18 mouse cellular contexts compared by ENCODE assay signal in genomic region chr17:35192924-35193323, GRCm38 (mm10). TPM values are rescaled to one million over a fixed set of nuclear protein-coding genes. Genes with fewer than 3 reads are reported as not detected.
A peak's percentile ranks its signal among the peaks of the same experiment; 100 is the strongest.
DNase-seq lines count a peak whose midpoint lies in the region; ATAC-seq and TF ChIP-seq lines count a peak whose summit lies in the region.
"Had no signal": no experiment of that assay in that cellular context is flagged by ENCODE, and none has a peak within 500 bp of the region (broad histone marks: within the 10 kb centered on the region; RNA-seq: fewer than 3 reads in every experiment).

No protein-coding gene starts in this region.

- H3K9ac ChIP-seq in liver, postnatal 0 days (replicated peaks) = no peak overlapping the region
- H3K9ac ChIP-seq in forebrain, embryonic 14.5 days (ENCODE audit: low read length) = no peak overlapping the region
- H3K9ac ChIP-seq: stomach, embryonic 15.5 days had no signal

- peak overlapping the region; percentile 75 for H3K27ac ChIP-seq in liver, postnatal 0 days (ENCODE audit: low read depth)
- H3K27ac ChIP-seq in forebrain, embryonic 14.5 days (ENCODE audit: low read depth, low read length) = no peak overlapping the region
- H3K27ac ChIP-seq: hindbrain, embryonic 10.5 days; stomach, embryonic 15.5 days had no signal

- peaks cover 20% of the 10 kb centered on the region for H3K4me1 ChIP-seq in liver, postnatal 0 days (ENCODE audit: insufficient read depth)
- H3K4me1 ChIP-seq in forebrain, embryonic 14.5 days (ENCODE audit: control insufficient read depth, insufficient read depth, low read length) = peaks cover 10% of the 10 kb centered on the region

- H3K4me3 ChIP-seq in liver, postnatal 0 days (ENCODE audit: low read depth, low read length) = no peak overlapping the region
- no peak overlapping the region for H3K4me3 ChIP-seq in forebrain, embryonic 14.5 days (ENCODE audit: low read depth, low read length)
- H3K4me3 ChIP-seq: hindbrain, embryonic 10.5 days; stomach, embryonic 15.5 days had no signal

- DNase-seq in adrenal gland, adult 8-10 months = peak; percentile 48
- no peak for DNase-seq in adrenal gland, postnatal 4 days (ENCODE audit: low spot score in 2 of 2)
- DNase-seq in thymus, postnatal 14 days = peak; percentile 18
- DNase-seq in thymus, postnatal 10 days (ENCODE audit: low spot score in 2 of 2) = no peak
- no peak for DNase-seq in liver, postnatal 0 days
- no peak for DNase-seq in heart, adult 11 months
- no peak for DNase-seq in forebrain, embryonic 14.5 days (ENCODE audit: low spot score)
- DNase-seq in kidney, adult 8-10 months = no peak
- DNase-seq: cerebellum, adult 8-10 months; kidney, adult 18-20 months; lung, postnatal 14 days; midbrain, embryonic 14.5 days; thymus, postnatal 36 days had no signal

- H3K4me2 ChIP-seq in liver, postnatal 0 days (ENCODE audit: low read depth, low read length) = no peak overlapping the region
- H3K4me2 ChIP-seq in forebrain, embryonic 14.5 days (ENCODE audit: low read length) = no peak overlapping the region
- H3K4me2 ChIP-seq: stomach, embryonic 15.5 days had no signal

- TF ChIP-seq CTCF in liver, postnatal 0 days (IDR thresholded peaks at IDR 0.05; ENCODE audit: low read depth) = no peak

- no peaks in the 10 kb centered on the region for H3K36me3 ChIP-seq in liver, postnatal 0 days (replicated peaks; ENCODE audit: insufficient read depth, low read length)
- H3K36me3 ChIP-seq in forebrain, embryonic 14.5 days (ENCODE audit: control insufficient read depth, insufficient read depth, low read length) = no peaks in the 10 kb centered on the region
- H3K36me3 ChIP-seq: hindbrain, embryonic 10.5 days; stomach, embryonic 15.5 days had no signal

- no peak for TF ChIP-seq EP300 in liver, postnatal 0 days (IDR thresholded peaks at IDR 0.05; ENCODE audit: low read depth)

- no peak for ATAC-seq in liver, postnatal 0 days
- ATAC-seq in forebrain, embryonic 14.5 days = no peak

- H3K27me3 ChIP-seq in liver, postnatal 0 days (ENCODE audit: insufficient read depth, low read length) = peaks cover 12% of the 10 kb centered on the region
- peaks cover 25% of the 10 kb centered on the region for H3K27me3 ChIP-seq in forebrain, embryonic 14.5 days (replicated peaks; ENCODE audit: control insufficient read depth, insufficient read depth, low read length)

- WGBS in liver, postnatal 0 days (ENCODE audit: insufficient replicate concordance) = 52% methylated on average over 5 of the region's 5 CpGs
- WGBS in forebrain, embryonic 14.5 days = 88% methylated on average over 5 of the region's 5 CpGs

- no peaks in the 10 kb centered on the region for H3K9me3 ChIP-seq in liver, postnatal 0 days (ENCODE audit: low read length)
- no peaks in the 10 kb centered on the region for H3K9me3 ChIP-seq in forebrain, embryonic 14.5 days (replicated peaks; ENCODE audit: control insufficient read depth, low read length)
- H3K9me3 ChIP-seq: hindbrain, embryonic 10.5 days; stomach, embryonic 15.5 days had no signal

RNA-seq across cellular contexts. Expression of gene Ltb, which starts 1.3 kb away (rescaled TPM):
- total RNA-seq in adrenal gland, adult 8-10 months (2022) = 10 to 100 TPM in 1 of 4 experiments, 1 to 10 TPM in 3; 1.3 to 10.3 (median 4.5) TPM
- 1 to 10 TPM; 6.6 to 9.3 TPM for total RNA-seq in adrenal gland, postnatal 4 days (2021)
- 5.3 and 6.0 TPM in 2 replicates for polyA plus RNA-seq in liver, postnatal 0 days (2015; fragmentation: Nextera tagmentation; extraction: Ambion mirVana)
- 0.39 TPM in 1 of 2 replicates, not detected in the other for polyA plus RNA-seq in forebrain, embryonic 14.5 days (2014; fragmentation: Nextera tagmentation; extraction: Ambion mirVana)
- total RNA-seq: gastrocnemius, adult 8-10 months had no signal

RNA-seq across cellular contexts. Expression of gene Lst1, which starts 4.7 kb away (rescaled TPM):
- 10 to 100 TPM in 1 of 4 experiments, 1 to 10 TPM in 3; 4.7 to 11.3 (median 8.2) TPM for total RNA-seq in adrenal gland, adult 8-10 months (2022)
- 10 to 100 TPM; 11.0 to 13.5 TPM for total RNA-seq in adrenal gland, postnatal 4 days (2021)
- polyA plus RNA-seq in liver, postnatal 0 days (2015; fragmentation: Nextera tagmentation; extraction: Ambion mirVana) = 41.2 and 44.2 TPM in 2 replicates
- polyA plus RNA-seq in forebrain, embryonic 14.5 days (2014; fragmentation: Nextera tagmentation; extraction: Ambion mirVana) = 6.1 and 8.0 TPM in 2 replicates

RNA-seq across cellular contexts. Expression of gene Tnf, which starts 8.9 kb away (rescaled TPM):
- total RNA-seq in adrenal gland, adult 8-10 months (2022) = 1 to 10 TPM in 2 of 4 experiments, under 1 TPM in 2; 0.56 to 2.2 (median 0.89) TPM
- total RNA-seq in adrenal gland, postnatal 4 days (2021) = under 1 TPM; 0.42 to 0.76 TPM
- 0.59 and 0.75 TPM in 2 replicates for polyA plus RNA-seq in liver, postnatal 0 days (2015; fragmentation: Nextera tagmentation; extraction: Ambion mirVana)
- polyA plus RNA-seq in forebrain, embryonic 14.5 days (2014; fragmentation: Nextera tagmentation; extraction: Ambion mirVana) = not detected in 2 replicates
- total RNA-seq: layer of hippocampus, postnatal 25 days; left cerebral cortex, postnatal 14 days had no signal
- polyA plus RNA-seq: hindbrain, embryonic 10.5 days; midbrain, embryonic 14.5 days had no signal

RNA-seq across cellular contexts. Expression of gene Lta, which starts 12.2 kb away (rescaled TPM):
- total RNA-seq in adrenal gland, adult 8-10 months (2022) = 1 to 10 TPM in 1 of 4 experiments, under 1 TPM in 3; 0.28 to 1.1 (median 0.63) TPM
- total RNA-seq in adrenal gland, postnatal 4 days (2021) = under 1 TPM; 0.73 to 0.78 TPM
- polyA plus RNA-seq in liver, postnatal 0 days (2015; fragmentation: Nextera tagmentation; extraction: Ambion mirVana) = not detected in 2 replicates
- 0.13 and 0.21 TPM in 2 replicates for polyA plus RNA-seq in forebrain, embryonic 14.5 days (2014; fragmentation: Nextera tagmentation; extraction: Ambion mirVana)
- polyA plus RNA-seq: hindbrain, embryonic 10.5 days had no signal

RNA-seq across cellular contexts. Expression of gene Aif1, which starts 17.1 kb away (rescaled TPM):
- total RNA-seq in adrenal gland, adult 8-10 months (2022) = 10 to 100 TPM in 2 of 4 experiments, 1 to 10 TPM in 2; 5.5 to 14.5 (median 10.5) TPM
- 10 to 100 TPM in 1 of 2 experiments, 1 to 10 TPM in 1; 9.8 to 10.6 TPM for total RNA-seq in adrenal gland, postnatal 4 days (2021)
- 34.1 and 39.1 TPM in 2 replicates for polyA plus RNA-seq in liver, postnatal 0 days (2015; fragmentation: Nextera tagmentation; extraction: Ambion mirVana)
- polyA plus RNA-seq in forebrain, embryonic 14.5 days (2014; fragmentation: Nextera tagmentation; extraction: Ambion mirVana) = 6.9 and 7.3 TPM in 2 replicates

Comparison
In these comparisons a context has a peak if more than half of its experiments do, and no peak if none do; other contexts are left out.
1. DNase-seq: peak in adrenal gland, adult 8-10 months (single experiment) and thymus, postnatal 14 days (single experiment); none in adrenal gland, postnatal 4 days (0 of 2), thymus, postnatal 10 days (0 of 2), liver, postnatal 0 days (single experiment), heart, adult 11 months (single experiment), forebrain, embryonic 14.5 days (single experiment) and kidney, adult 8-10 months (0 of 2).